Mouse (Mus musculus) forebrain, embryonic 15.5 days (tissue): ENCODE data around the gene Fam71e1. TPM values are rescaled to one million over a fixed set of nuclear protein-coding genes. Genes with fewer than 3 reads are reported as not detected.
A peak's percentile ranks its signal among the peaks of the same experiment; 100 is the strongest.

Source experiments
- ATAC-seq: fragments of 200-750 bp; cut with Nextera tagmentation; replicated peaks from 2 replicates; pipeline ENCODE4 v1.8.0; 2017; ENCODE audit warnings: mild to moderate bottlenecking, moderate TSS enrichment, moderate library complexity
- H3K27ac ChIP-seq: fragments of 300-500 bp; sonication (generic); replicated peaks from 2 replicates; pipeline ENCODE4 v1.5.1; 2015; ENCODE audit warnings: mild to moderate bottlenecking, inconsistent platforms
- H3K27me3 ChIP-seq: fragments of 300-500 bp; sonication (generic); 2 replicates; pipeline ENCODE4 v1.6.1; 2015; ENCODE audit warnings: inconsistent platforms
- H3K36me3 ChIP-seq: fragments of 300-500 bp; sonication (generic); 2 replicates; pipeline ENCODE4 v1.6.1; 2015; ENCODE audit warnings: mild to moderate bottlenecking, inconsistent platforms
- H3K4me1 ChIP-seq: fragments of 300-500 bp; sonication (generic); 2 replicates; pipeline ENCODE4 v1.6.1; 2015; ENCODE audit warnings: inconsistent platforms
- H3K4me2 ChIP-seq: fragments of 300-500 bp; sonication (generic); replicated peaks from 2 replicates; pipeline ENCODE4 v1.6.1; 2015; ENCODE audit warnings: mild to moderate bottlenecking, inconsistent platforms
- H3K4me3 ChIP-seq: fragments of 300-500 bp; sonication (generic); 2 replicates; pipeline ENCODE4 v1.5.1; 2015; ENCODE audit warnings: mild to moderate bottlenecking, inconsistent platforms
- H3K9ac ChIP-seq: fragments of 300-500 bp; sonication (generic); replicated peaks from 2 replicates; pipeline ENCODE4 v1.6.1; 2015; ENCODE audit warnings: mild to moderate bottlenecking, inconsistent platforms
- H3K9me3 ChIP-seq: fragments of 300-500 bp; sonication (generic); 2 replicates; pipeline ENCODE4 v1.6.1; 2016; ENCODE audit warnings: inconsistent platforms
- WGBS: fragments of 180-500 bp; shearing (Covaris S2); methylation state at CpG from one replicate; pipeline ENCODE4 v1.1.7; 2015; ENCODE audit warnings: mixed read lengths; 5-methylcytosine and 5-hydroxymethylcytosine counted together
- polyA plus RNA-seq: library from polyadenylated mRNA; unstranded; fragments of >200 nt; fragmentation: Nextera tagmentation; extraction: Ambion mirVana; gene quantifications from 2 replicates; pipeline ENCODE4 v1.2.1, GENCODE M21; 2015

The Fam71e1 gene
- polyA plus RNA-seq, 1 experiment from 2014 or later = 30.2 TPM

DNA sequence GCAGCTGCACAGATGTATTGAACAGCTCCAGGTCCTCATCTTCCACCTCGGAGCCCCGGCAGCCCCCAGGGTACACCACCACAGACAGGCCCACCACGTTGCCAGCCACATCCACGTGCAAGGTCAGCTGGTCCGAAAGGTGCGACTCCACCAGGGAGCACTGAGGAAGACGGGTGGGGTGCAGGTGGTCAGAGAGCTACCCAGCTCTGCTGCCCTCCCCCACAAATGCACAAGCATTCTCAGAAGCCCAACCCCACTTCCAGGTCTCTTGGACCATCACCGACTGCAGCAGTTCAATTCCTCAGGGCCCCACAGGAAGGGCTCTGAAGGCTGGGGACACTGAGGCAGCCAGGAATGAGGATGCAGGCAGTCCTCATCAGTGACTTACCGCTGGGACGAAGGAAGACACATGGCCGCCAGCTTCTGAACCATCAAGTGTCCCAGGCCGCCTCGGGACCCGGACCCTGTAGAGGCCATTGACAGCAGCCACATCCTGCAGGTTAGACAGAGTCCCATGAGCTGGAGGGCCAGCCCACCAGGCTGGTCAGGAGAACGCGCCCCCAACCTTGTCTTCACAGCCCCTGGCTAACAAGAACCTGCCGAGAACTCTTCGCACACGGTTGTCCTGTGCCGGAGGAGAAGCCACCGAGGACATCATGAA lies 4.1 kb upstream of the Fam71e1 start:
- no peaks in the 10 kb centered on the region for H3K27me3 ChIP-seq
- H3K4me2 ChIP-seq = no peak overlapping the region
- no peak overlapping the region for H3K4me3 ChIP-seq
- H3K27ac ChIP-seq = no peak overlapping the region
- H3K9me3 ChIP-seq = no peaks in the 10 kb centered on the region
- H3K9ac ChIP-seq = no peak overlapping the region
- H3K4me1 ChIP-seq = peaks cover 30% of the 10 kb centered on the region
- no peak for ATAC-seq
- H3K36me3 ChIP-seq = peaks cover 47% of the 10 kb centered on the region
- WGBS = 95% methylated on average over 21 of the region's 21 CpGs

DNA sequence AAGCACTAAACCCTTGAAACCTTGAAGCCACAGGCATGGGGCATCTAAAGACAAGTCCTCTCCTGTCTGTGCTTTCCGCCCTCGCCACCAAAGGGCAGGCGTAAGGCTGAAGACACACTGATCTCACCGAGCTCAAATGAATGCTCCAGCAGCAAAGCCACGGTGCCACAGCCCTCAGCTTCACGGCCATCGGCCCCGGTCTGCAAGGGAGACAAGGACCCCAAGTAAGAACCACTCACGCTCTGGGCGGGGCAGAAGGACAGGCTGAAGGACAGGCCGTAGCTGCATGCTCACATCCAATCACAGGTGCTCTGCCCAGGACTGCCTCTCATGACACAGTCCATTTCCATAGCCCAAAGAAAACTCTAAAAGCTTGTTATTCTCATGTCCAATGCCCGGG lies 1.7 kb upstream of the Fam71e1 start:
- Histone ChIP-seq H3K36me3 (peaks cover 36% of the 10 kb centered on the region), H3K27ac (no peak overlapping the region), H3K4me1 (peaks cover 34% of the 10 kb centered on the region), H3K9ac (no peak overlapping the region), H3K27me3 (no peaks in the 10 kb centered on the region), H3K4me3 (no peak overlapping the region), H3K9me3 (no peaks in the 10 kb centered on the region), H3K4me2 (no peak overlapping the region)
- no peak for ATAC-seq
- 96% methylated on average over 12 of the region's 12 CpGs for WGBS

DNA sequence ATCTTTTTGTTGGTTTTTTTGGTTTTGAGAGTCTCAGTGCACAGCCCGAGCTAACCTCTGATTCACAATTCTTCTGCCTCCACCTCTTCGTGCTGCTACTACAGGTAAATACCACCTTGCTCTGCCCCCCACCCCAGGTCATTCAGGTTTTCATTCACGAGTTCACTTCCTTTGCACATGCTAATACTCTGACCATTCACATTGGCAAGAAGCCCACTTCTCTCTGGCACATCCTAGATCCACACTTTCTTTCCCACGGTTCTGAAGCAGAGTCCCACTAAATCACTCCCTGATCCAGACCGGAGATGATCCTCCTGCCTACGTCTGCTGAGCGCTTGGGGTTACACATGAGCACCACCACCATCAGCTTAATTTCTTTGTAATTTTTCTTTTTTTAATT lies 1.3 kb upstream of the Fam71e1 start:
- WGBS = 78% methylated on average over 7 of the region's 7 CpGs
- Histone ChIP-seq H3K9me3 (no peaks in the 10 kb centered on the region), H3K9ac (peak overlapping the region; percentile 89), H3K36me3 (peaks cover 32% of the 10 kb centered on the region), H3K4me3 (peak overlapping the region; percentile 64), H3K4me1 (peaks cover 34% of the 10 kb centered on the region), H3K27ac (no peak overlapping the region), H3K27me3 (no peaks in the 10 kb centered on the region), H3K4me2 (peak overlapping the region; percentile 63)
- ATAC-seq = no peak

DNA sequence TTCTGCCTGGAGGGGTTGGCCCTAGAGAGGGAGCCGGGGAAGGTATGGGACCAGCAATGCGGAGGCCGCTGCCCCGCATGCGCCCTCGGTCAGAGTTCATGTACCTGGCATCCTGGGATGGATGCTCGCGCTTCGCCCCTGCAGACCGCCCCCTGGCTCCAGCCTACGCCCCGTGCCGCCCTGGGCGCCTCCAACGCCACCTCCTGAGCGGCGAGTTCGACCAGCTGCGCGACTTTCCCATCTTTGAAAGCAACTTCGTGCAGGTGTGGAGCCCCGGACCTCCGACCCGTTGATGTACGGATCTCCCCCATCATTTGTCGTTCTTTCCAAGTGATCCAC lies 359 bp downstream of the Fam71e1 start:
- Histone ChIP-seq H3K36me3 (peaks cover 17% of the 10 kb centered on the region), H3K9ac (peak overlapping the region; percentile 89), H3K4me2 (peak overlapping the region; percentile 77), H3K9me3 (no peaks in the 10 kb centered on the region), H3K4me1 (peaks cover 34% of the 10 kb centered on the region), H3K27me3 (no peaks in the 10 kb centered on the region), H3K27ac (peak overlapping the region; percentile 83), H3K4me3 (peak overlapping the region; percentile 64)
- WGBS = 1% methylated on average over 26 of the region's 26 CpGs
- ATAC-seq = no peak

DNA sequence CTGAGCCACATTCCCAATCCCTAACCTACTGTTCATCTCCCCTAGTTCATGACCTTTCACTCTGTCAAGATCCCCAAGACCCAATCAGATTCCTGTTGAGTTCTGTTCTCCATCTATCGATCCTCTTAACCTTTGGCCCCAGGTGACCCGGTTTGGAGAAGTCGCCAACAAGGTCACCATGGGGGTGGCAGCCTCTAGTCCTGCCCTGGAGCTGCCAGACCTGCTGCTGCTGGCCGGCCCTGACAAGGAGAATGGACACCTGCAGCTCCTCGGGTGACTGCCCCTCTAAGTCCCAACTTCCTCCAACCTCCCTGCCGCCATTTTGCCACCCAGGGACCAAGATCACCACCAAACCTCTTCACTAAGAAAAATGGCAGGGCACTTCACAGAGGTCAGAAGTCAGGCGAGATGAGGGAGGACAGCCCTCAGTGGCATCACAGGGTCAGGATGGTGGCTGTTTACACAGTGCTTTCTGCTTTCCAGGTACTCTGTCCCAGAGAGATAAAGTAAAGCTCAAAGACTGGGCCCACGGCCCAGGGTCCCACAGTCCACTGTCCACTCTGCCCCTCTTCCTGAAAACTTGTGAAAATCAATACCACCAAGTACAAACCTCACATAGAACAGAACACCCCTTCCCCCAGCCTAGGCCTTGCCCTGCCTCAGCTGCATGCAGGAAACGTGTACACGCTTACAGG lies 1.1 kb downstream of the Fam71e1 start:
- Histone ChIP-seq H3K4me2 (peak overlapping the region; percentile 77), H3K27me3 (no peaks in the 10 kb centered on the region), H3K9ac (peak overlapping the region; percentile 89), H3K27ac (0 out of 2 replicates have a peak overlapping the region, but pooled peaks have one; percentile 83), H3K9me3 (no peaks in the 10 kb centered on the region), H3K4me3 (peak overlapping the region; percentile 64), H3K36me3 (peaks cover 10% of the 10 kb centered on the region; the same call in 1 of the 2 replicates), H3K4me1 (peaks cover 34% of the 10 kb centered on the region)
- WGBS = 85% methylated on average over 10 of the region's 10 CpGs
- ATAC-seq = no peak

DNA sequence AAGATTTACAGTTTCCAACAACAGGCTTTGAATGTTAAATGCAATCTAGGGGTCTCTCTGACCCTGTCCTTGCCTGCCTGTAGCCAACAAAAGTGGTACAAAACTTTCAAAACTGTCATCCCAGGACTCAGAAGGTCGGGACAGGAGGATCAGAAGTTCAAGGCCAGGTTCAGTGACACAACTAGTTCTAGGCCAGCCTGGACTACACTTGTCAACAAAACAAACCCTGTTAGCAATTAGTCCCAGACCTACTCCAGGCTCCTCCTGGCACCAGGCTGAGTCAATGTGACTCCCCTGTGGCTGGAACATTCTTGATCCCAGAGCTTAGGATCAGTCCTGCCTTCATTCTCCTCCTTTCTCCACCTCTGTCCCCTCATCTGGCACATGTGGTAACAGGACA lies 2.5 kb downstream of the Fam71e1 start:
- Histone ChIP-seq H3K4me3 (no peak overlapping the region), H3K4me2 (no peak overlapping the region), H3K27ac (no peak overlapping the region), H3K36me3 (0 out of 2 replicates have a peak, but pooled peaks cover 2% of the 10 kb centered on the region), H3K9me3 (no peaks in the 10 kb centered on the region), H3K9ac (no peak overlapping the region), H3K4me1 (peaks cover 29% of the 10 kb centered on the region), H3K27me3 (no peaks in the 10 kb centered on the region)
- no peak for ATAC-seq
- WGBS = 85% methylated on average over 1 of the region's 1 CpGs

DNA sequence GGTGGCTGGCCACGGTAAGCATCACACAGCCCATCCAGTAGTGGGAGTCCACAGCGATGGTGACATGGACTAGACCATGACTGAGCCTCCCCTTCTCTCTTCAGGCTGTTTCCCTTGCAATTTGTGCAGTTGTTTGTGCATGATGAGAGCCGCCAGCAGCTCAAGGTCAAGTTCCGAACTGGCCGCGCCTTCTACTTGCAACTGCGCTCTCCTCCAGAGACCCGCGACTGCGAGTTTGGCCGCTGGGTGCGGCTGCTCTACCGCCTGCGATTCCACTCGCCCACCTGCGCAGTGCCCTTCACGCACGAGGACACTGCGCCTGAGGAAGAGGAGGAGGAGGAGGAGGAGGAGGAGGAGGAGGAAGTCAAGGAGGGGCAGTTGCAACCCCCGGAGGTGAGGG lies 3.7 kb downstream of the Fam71e1 start:
- Histone ChIP-seq H3K9me3 (no peaks in the 10 kb centered on the region), H3K4me3 (no peak overlapping the region), H3K4me1 (peaks cover 18% of the 10 kb centered on the region), H3K9ac (no peak overlapping the region), H3K27me3 (no peaks in the 10 kb centered on the region), H3K27ac (no peak overlapping the region), H3K4me2 (no peak overlapping the region), H3K36me3 (no peaks in the 10 kb centered on the region)
- 59% methylated on average over 20 of the region's 20 CpGs for WGBS
- ATAC-seq = no peak

DNA sequence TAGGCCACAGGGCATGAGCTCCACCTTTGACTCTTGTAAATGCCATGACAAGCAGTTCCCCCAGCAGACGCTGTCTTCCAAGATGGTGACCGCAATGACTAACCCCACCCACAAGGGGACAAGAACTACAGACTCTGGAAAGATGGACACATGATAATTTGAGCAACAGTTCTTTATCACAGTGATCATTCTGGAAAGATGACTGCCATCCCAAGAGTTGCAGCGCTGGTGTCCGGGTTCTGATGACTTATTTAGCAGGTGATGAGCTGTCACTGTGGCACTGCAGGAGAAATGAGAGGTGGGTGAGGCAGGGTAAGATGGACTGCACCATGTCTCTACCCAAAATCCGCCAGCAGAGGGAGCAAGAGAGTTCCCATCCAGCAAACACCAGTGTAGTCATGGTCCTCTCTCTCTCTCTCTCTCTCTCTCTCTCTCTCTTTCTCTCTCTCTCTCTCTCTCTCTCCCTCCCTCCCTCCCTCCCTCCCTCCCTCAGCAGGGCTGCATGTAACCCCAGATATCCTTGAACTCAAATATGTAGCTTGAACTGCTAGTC lies 5.3 kb downstream of the Fam71e1 start:
- 0 out of 2 replicates have a peak, but pooled peaks have one; percentile 38 for ATAC-seq

DNA sequence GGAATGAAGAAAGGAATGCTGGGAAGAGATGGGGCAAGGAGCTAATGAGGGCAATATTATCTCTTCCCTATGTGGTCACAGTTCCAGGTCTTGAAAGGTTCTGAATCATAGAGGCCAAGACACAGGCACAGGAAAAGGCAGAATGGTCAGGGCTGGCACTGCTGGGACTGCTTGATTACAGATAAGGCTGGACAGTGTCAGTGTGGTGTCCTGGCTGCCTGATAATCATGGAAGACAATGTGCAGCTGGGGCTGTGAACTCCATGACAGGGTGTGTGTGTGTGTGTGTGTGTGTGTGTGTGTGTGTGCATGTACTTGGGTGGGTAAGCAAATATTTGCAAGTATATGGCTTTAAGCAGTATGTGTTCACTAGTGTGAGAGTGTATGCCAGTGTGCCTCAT lies 11.1 kb downstream of the Fam71e1 start:
- H3K36me3 ChIP-seq = no peaks in the 10 kb centered on the region
- no peak overlapping the region for H3K4me3 ChIP-seq
- H3K9ac ChIP-seq = no peak overlapping the region
- no peak overlapping the region for H3K4me2 ChIP-seq
- H3K4me1 ChIP-seq = no peaks in the 10 kb centered on the region
- no peaks in the 10 kb centered on the region for H3K27me3 ChIP-seq
- no peak for ATAC-seq
- no peaks in the 10 kb centered on the region for H3K9me3 ChIP-seq
- no peak overlapping the region for H3K27ac ChIP-seq

More for the DNA sequence above, 5.3 kb downstream of the Fam71e1 start:
- H3K4me2 ChIP-seq = no peak overlapping the region
- peaks cover 10% of the 10 kb centered on the region for H3K4me1 ChIP-seq
- H3K36me3 ChIP-seq = no peaks in the 10 kb centered on the region
- no peaks in the 10 kb centered on the region for H3K9me3 ChIP-seq
- H3K27ac ChIP-seq = no peak overlapping the region
- no peak overlapping the region for H3K9ac ChIP-seq
- 37% methylated on average over 5 of the region's 5 CpGs for WGBS
- H3K4me3 ChIP-seq = no peak overlapping the region
- H3K27me3 ChIP-seq = no peaks in the 10 kb centered on the region

DNA sequence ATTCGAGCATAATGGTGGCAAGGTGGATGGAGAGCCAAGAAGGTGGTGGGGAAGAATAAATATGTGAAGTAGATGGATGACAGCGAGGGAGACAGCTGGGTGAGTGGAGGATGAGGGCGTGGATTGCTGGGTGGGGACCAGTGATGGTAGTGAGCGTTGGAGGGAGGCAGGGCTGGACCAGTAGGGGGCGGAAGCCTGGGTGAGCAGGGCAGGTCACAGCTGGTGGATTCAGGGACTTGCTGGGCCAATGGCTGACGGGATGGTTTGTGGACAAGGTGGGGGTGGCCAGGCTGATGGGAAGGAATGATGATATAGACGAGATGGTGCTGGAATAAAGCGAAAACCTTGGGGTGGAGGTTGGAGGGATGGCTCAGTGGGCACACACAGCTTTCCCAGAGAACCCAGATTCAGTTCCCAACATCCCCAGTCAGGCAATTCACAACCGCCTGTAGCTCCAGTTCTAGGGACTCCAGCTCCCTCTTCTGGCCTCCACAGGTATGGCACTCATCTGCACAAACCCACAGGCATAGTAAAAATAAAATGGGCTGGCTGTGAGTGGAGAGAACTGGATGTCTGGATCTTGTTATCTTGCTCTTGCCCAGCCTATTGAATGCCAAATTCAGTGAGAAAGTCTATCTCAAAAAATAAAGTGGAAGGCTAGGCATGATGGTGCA lies 23.0 kb downstream of the Fam71e1 start:
- ATAC-seq = no peak
- no peak overlapping the region for H3K27ac ChIP-seq
- H3K9me3 ChIP-seq = no peaks in the 10 kb centered on the region
- H3K4me3 ChIP-seq = no peak overlapping the region
- no peaks in the 10 kb centered on the region for H3K36me3 ChIP-seq
- no peak overlapping the region for H3K9ac ChIP-seq
- no peak overlapping the region for H3K4me2 ChIP-seq
- WGBS = 76% methylated on average over 9 of the region's 9 CpGs
- H3K27me3 ChIP-seq = peaks cover 19% of the 10 kb centered on the region; the same call in 1 of the 2 replicates
- peaks cover 5% of the 10 kb centered on the region for H3K4me1 ChIP-seq

DNA sequence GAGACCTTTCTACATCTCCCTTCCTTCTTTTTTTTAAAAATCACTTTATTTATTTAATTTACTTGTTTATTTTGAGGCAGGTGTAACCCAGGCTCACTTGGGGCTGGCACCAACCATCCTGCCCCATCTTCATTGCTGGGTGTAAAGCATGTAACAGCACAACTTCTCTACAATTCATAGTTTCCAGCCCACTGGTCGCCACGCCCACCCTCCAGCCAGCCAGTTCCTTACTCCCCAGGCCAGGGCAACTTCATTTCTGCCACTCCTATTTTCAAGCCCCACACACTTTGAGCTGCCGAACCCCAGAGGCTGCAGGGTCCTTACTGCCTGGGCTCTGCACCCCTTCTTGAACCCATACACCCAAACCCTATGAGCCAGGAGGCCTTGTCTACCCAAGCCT lies 24.6 kb downstream of the Fam71e1 start:
- ATAC-seq = no peak
- Histone ChIP-seq H3K27me3 (peaks cover 15% of the 10 kb centered on the region; the same call in 1 of the 2 replicates), H3K9ac (no peak overlapping the region), H3K27ac (no peak overlapping the region), H3K4me1 (peaks cover 15% of the 10 kb centered on the region), H3K9me3 (no peaks in the 10 kb centered on the region), H3K36me3 (no peaks in the 10 kb centered on the region), H3K4me2 (no peak overlapping the region), H3K4me3 (no peak overlapping the region)
- 59% methylated on average over 3 of the region's 3 CpGs for WGBS

DNA sequence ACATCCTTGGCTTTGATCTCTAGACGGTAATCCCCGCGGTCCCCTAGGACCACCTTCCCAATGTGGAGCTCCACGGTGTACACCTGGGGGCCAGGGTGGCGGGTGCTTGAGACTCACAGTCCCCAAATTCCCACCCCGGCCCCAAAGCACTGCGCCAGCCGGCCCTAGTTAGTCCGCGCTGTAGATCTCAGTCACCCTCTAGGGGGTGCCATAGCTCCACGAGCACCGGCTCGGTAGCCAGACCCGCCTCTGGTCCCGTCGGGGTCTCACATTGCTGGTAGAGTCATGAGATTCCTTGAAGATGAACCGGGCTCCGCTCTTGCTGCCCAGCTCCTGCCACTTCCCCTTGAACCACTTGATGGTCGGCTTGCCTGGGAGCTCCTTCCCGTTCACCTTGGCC lies 25.3 kb downstream of the Fam71e1 start:
- Histone ChIP-seq H3K4me2 (peak overlapping the region; percentile 36), H3K27ac (no peak overlapping the region), H3K4me3 (no peak overlapping the region), H3K9me3 (no peaks in the 10 kb centered on the region), H3K4me1 (peaks cover 15% of the 10 kb centered on the region), H3K36me3 (no peaks in the 10 kb centered on the region), H3K27me3 (peaks cover 15% of the 10 kb centered on the region; the same call in 1 of the 2 replicates), H3K9ac (no peak overlapping the region; the same call in 1 of the 2 replicates)
- 2% methylated on average over 20 of the region's 20 CpGs for WGBS
- ATAC-seq = peak; percentile 64
